Mouse (Mus musculus): ENCODE data around the gene Igdcc4. TPM values are rescaled to one million over a fixed set of nuclear protein-coding genes. Genes with fewer than 3 reads are reported as not detected.

Igdcc4 gene
- polyA plus RNA-seq, 1 experiment from 2014 or later = 11.8 TPM

- H3K4me1 ChIP-seq (ENCODE audit: control insufficient read depth, insufficient read depth, low read length) = peaks cover 8% of the 10 kb centered on the region
- H3K36me3 ChIP-seq (ENCODE audit: control insufficient read depth, insufficient read depth, low read length) = no peaks in the 10 kb centered on the region
- H3K4me3 ChIP-seq (ENCODE audit: low read depth, low read length) = no peak overlapping the region
- no peaks in the 10 kb centered on the region for H3K9me3 ChIP-seq (replicated peaks; ENCODE audit: control insufficient read depth, low read length)
- H3K27me3 ChIP-seq (ENCODE audit: control insufficient read depth, insufficient read depth, low read length) = peaks cover 32% of the 10 kb centered on the region
- H3K9ac ChIP-seq (ENCODE audit: low read depth, low read length) = no peak overlapping the region
- no peak for ATAC-seq (replicated peaks; ENCODE audit: insufficient number of reproducible peaks, low FRiP score, low TSS enrichment)
- WGBS (ENCODE audit: insufficient replicate concordance) = 3% methylated on average over 3 of the region's 3 CpGs
- H3K4me2 ChIP-seq = no peak overlapping the region
- H3K27ac ChIP-seq (ENCODE audit: low read depth, low read length) = no peak overlapping the region
These were observed 19.6 kb downstream of the Igdcc4 start for GRCm38 (mm10) chr9:65120935-65121334.

- Histone ChIP-seq H3K4me3 (ENCODE audit: low read depth, low read length) (0 out of 2 replicates have a peak overlapping the region, but pooled peaks have one; percentile 0), H3K27me3 (ENCODE audit: control insufficient read depth, insufficient read depth, low read length) (peaks cover 32% of the 10 kb centered on the region)
These were observed 21.3 kb downstream of the Igdcc4 start for GRCm38 (mm10) chr9:65122545-65122944.

GRCm38 (mm10) chr9:65123552-65124168 is 22.4 kb downstream of the Igdcc4 start:
- 1% methylated on average over 48 of the region's 48 CpGs for WGBS (ENCODE audit: insufficient replicate concordance)
- H3K4me1 ChIP-seq (ENCODE audit: control insufficient read depth, insufficient read depth, low read length) = peaks cover 12% of the 10 kb centered on the region; the same call in 1 of the 2 replicates
- peak overlapping the region; percentile 91 for H3K4me2 ChIP-seq
- H3K9ac ChIP-seq (ENCODE audit: low read depth, low read length) = peak overlapping the region; percentile 61
- H3K27me3 ChIP-seq (ENCODE audit: control insufficient read depth, insufficient read depth, low read length) = peaks cover 32% of the 10 kb centered on the region
- no peaks in the 10 kb centered on the region for H3K36me3 ChIP-seq (ENCODE audit: control insufficient read depth, insufficient read depth, low read length)
- H3K4me3 ChIP-seq (ENCODE audit: low read depth, low read length) = peak overlapping the region; percentile 45
- no peaks in the 10 kb centered on the region for H3K9me3 ChIP-seq (replicated peaks; ENCODE audit: control insufficient read depth, low read length)
- no peak overlapping the region for H3K27ac ChIP-seq (ENCODE audit: low read depth, low read length)
- peak; percentile 24; the same call in 1 of the 2 replicates for ATAC-seq (replicated peaks; ENCODE audit: insufficient number of reproducible peaks, low FRiP score, low TSS enrichment)

More at GRCm38 (mm10) chr9:65122545-65122944, 21.3 kb downstream of the Igdcc4 start:
- H3K4me2 ChIP-seq = peak overlapping the region; percentile 33
- no peak for ATAC-seq (replicated peaks; ENCODE audit: insufficient number of reproducible peaks, low FRiP score, low TSS enrichment)
- 6% methylated on average over 18 of the region's 18 CpGs for WGBS (ENCODE audit: insufficient replicate concordance)
- H3K9ac ChIP-seq (ENCODE audit: low read depth, low read length) = no peak overlapping the region
- H3K9me3 ChIP-seq (replicated peaks; ENCODE audit: control insufficient read depth, low read length) = no peaks in the 10 kb centered on the region
- peaks cover 5% of the 10 kb centered on the region; the same call in 1 of the 2 replicates for H3K4me1 ChIP-seq (ENCODE audit: control insufficient read depth, insufficient read depth, low read length)
- no peaks in the 10 kb centered on the region for H3K36me3 ChIP-seq (ENCODE audit: control insufficient read depth, insufficient read depth, low read length)
- no peak overlapping the region for H3K27ac ChIP-seq (ENCODE audit: low read depth, low read length)

GRCm38 (mm10) chr9:65128123-65128815 is 27.0 kb downstream of the Igdcc4 start:
- Histone ChIP-seq H3K4me3 (ENCODE audit: low read depth, low read length) (peak overlapping the region; percentile 32), H3K27ac (ENCODE audit: low read depth, low read length) (no peak overlapping the region)

GRCm38 (mm10) chr9:65131717-65132116 is 30.4 kb downstream of the Igdcc4 start:
- Histone ChIP-seq H3K9me3 (replicated peaks; ENCODE audit: control insufficient read depth, low read length) (no peaks in the 10 kb centered on the region), H3K9ac (ENCODE audit: low read depth, low read length) (no peak overlapping the region), H3K4me1 (ENCODE audit: control insufficient read depth, insufficient read depth, low read length) (peaks cover 8% of the 10 kb centered on the region; the same call in 1 of the 2 replicates), H3K27me3 (ENCODE audit: control insufficient read depth, insufficient read depth, low read length) (peaks cover 7% of the 10 kb centered on the region; the same call in 1 of the 2 replicates), H3K36me3 (ENCODE audit: control insufficient read depth, insufficient read depth, low read length) (no peaks in the 10 kb centered on the region), H3K27ac (ENCODE audit: low read depth, low read length) (no peak overlapping the region), H3K4me2 (no peak overlapping the region), H3K4me3 (ENCODE audit: low read depth, low read length) (no peak overlapping the region)
- no peak for ATAC-seq (replicated peaks; ENCODE audit: insufficient number of reproducible peaks, low FRiP score, low TSS enrichment)
- 72% methylated on average over 5 of the region's 5 CpGs for WGBS (ENCODE audit: insufficient replicate concordance)

More at GRCm38 (mm10) chr9:65128123-65128815, 27.0 kb downstream of the Igdcc4 start:
- Histone ChIP-seq H3K4me2 (peak overlapping the region; percentile 63), H3K9ac (ENCODE audit: low read depth, low read length) (peak overlapping the region; percentile 39; the same call in 1 of the 2 replicates), H3K4me1 (ENCODE audit: control insufficient read depth, insufficient read depth, low read length) (peaks cover 13% of the 10 kb centered on the region; the same call in 1 of the 2 replicates), H3K9me3 (replicated peaks; ENCODE audit: control insufficient read depth, low read length) (no peaks in the 10 kb centered on the region), H3K36me3 (ENCODE audit: control insufficient read depth, insufficient read depth, low read length) (no peaks in the 10 kb centered on the region), H3K27me3 (ENCODE audit: control insufficient read depth, insufficient read depth, low read length) (peaks cover 17% of the 10 kb centered on the region)
- 6% methylated on average over 25 of the region's 25 CpGs for WGBS (ENCODE audit: insufficient replicate concordance)
- no peak for ATAC-seq (replicated peaks; ENCODE audit: insufficient number of reproducible peaks, low FRiP score, low TSS enrichment)

GRCm38 (mm10) chr9:65133739-65134138 is 32.5 kb downstream of the Igdcc4 start:
- Histone ChIP-seq H3K36me3 (ENCODE audit: control insufficient read depth, insufficient read depth, low read length) (no peaks in the 10 kb centered on the region), H3K4me2 (peak overlapping the region; percentile 29; the same call in 1 of the 2 replicates), H3K4me1 (ENCODE audit: control insufficient read depth, insufficient read depth, low read length) (peaks cover under 1% of the 10 kb centered on the region; the same call in 1 of the 2 replicates), H3K9ac (ENCODE audit: low read depth, low read length) (no peak overlapping the region), H3K27ac (ENCODE audit: low read depth, low read length) (no peak overlapping the region), H3K27me3 (ENCODE audit: control insufficient read depth, insufficient read depth, low read length) (peaks cover 7% of the 10 kb centered on the region; the same call in 1 of the 2 replicates), H3K4me3 (ENCODE audit: low read depth, low read length) (no peak overlapping the region), H3K9me3 (replicated peaks; ENCODE audit: control insufficient read depth, low read length) (no peaks in the 10 kb centered on the region)
- ATAC-seq (replicated peaks; ENCODE audit: insufficient number of reproducible peaks, low FRiP score, low TSS enrichment) = no peak; the same call in 1 of the 2 replicates
- 5% methylated on average over 10 of the region's 10 CpGs for WGBS (ENCODE audit: insufficient replicate concordance)

- Histone ChIP-seq H3K9ac (ENCODE audit: low read depth, low read length) (no peak overlapping the region), H3K9me3 (replicated peaks; ENCODE audit: control insufficient read depth, low read length) (no peaks in the 10 kb centered on the region), H3K4me1 (ENCODE audit: control insufficient read depth, insufficient read depth, low read length) (no peaks in the 10 kb centered on the region), H3K36me3 (ENCODE audit: control insufficient read depth, insufficient read depth, low read length) (no peaks in the 10 kb centered on the region), H3K27ac (ENCODE audit: low read depth, low read length) (no peak overlapping the region), H3K4me2 (no peak overlapping the region), H3K4me3 (ENCODE audit: low read depth, low read length) (no peak overlapping the region), H3K27me3 (ENCODE audit: control insufficient read depth, insufficient read depth, low read length) (peaks cover 9% of the 10 kb centered on the region; the same call in 1 of the 2 replicates)
- WGBS (ENCODE audit: insufficient replicate concordance) = 79% methylated on average over 4 of the region's 4 CpGs
- ATAC-seq (replicated peaks; ENCODE audit: insufficient number of reproducible peaks, low FRiP score, low TSS enrichment) = no peak
These were observed 33.8 kb downstream of the Igdcc4 start for GRCm38 (mm10) chr9:65135126-65135525.

- Histone ChIP-seq H3K27ac (ENCODE audit: low read depth, low read length) (no peak overlapping the region), H3K4me1 (ENCODE audit: control insufficient read depth, insufficient read depth, low read length) (0 out of 2 replicates have a peak, but pooled peaks cover 5% of the 10 kb centered on the region), H3K4me2 (peak overlapping the region; percentile 98), H3K27me3 (ENCODE audit: control insufficient read depth, insufficient read depth, low read length) (peaks cover 8% of the 10 kb centered on the region; the same call in 1 of the 2 replicates), H3K4me3 (ENCODE audit: low read depth, low read length) (peak overlapping the region; percentile 68), H3K36me3 (ENCODE audit: control insufficient read depth, insufficient read depth, low read length) (no peaks in the 10 kb centered on the region), H3K9me3 (replicated peaks; ENCODE audit: control insufficient read depth, low read length) (no peaks in the 10 kb centered on the region), H3K9ac (ENCODE audit: low read depth, low read length) (peak overlapping the region; percentile 71)
- ATAC-seq (replicated peaks; ENCODE audit: insufficient number of reproducible peaks, low FRiP score, low TSS enrichment) = no peak
- WGBS (ENCODE audit: insufficient replicate concordance) = 3% methylated on average over 8 of the region's 8 CpGs
These were observed 39.2 kb downstream of the Igdcc4 start for GRCm38 (mm10) chr9:65140491-65140890.
